Mouse (Mus musculus) intestine, postnatal 0 days (tissue): ENCODE data around the gene Tprgl. TPM values are rescaled to one million over a fixed set of nuclear protein-coding genes. Genes with fewer than 3 reads are reported as not detected.

ENCODE experiments used
- ATAC-seq: fragments of 200-750 bp; cut with Nextera tagmentation; 2 replicates; pipeline ENCODE4 v1.8.0; 2017; ENCODE audit warnings: mild to moderate bottlenecking, moderate TSS enrichment, moderate library complexity
- H3K27ac ChIP-seq: fragments of 300-500 bp; sonication (generic); 2 replicates; pipeline ENCODE4 v1.5.1; 2014; ENCODE audit warnings: mild to moderate bottlenecking, low read depth, low read length, moderate library complexity
- H3K27me3 ChIP-seq: fragments of 300-500 bp; sonication (generic); replicated peaks from 2 replicates; pipeline ENCODE4 v1.6.1; 2014; ENCODE audit warnings: low read length, mixed read lengths; ENCODE audit not compliant: control insufficient read depth, insufficient read depth
- H3K36me3 ChIP-seq: fragments of 300-500 bp; sonication (generic); 2 replicates; pipeline ENCODE4 v1.6.1; 2014; ENCODE audit warnings: mild to moderate bottlenecking, moderate library complexity; ENCODE audit not compliant: control insufficient read depth, insufficient read depth
- H3K4me1 ChIP-seq: fragments of 300-500 bp; sonication (generic); replicated peaks from 2 replicates; pipeline ENCODE4 v1.6.1; 2014; ENCODE audit warnings: antibody characterized with exemption, low read length, mixed read lengths; ENCODE audit not compliant: control insufficient read depth, insufficient read depth
- H3K4me2 ChIP-seq: fragments of 300-500 bp; sonication (generic); replicated peaks from 2 replicates; pipeline ENCODE4 v1.6.1; 2014; ENCODE audit warnings: low read depth, mild to moderate bottlenecking, moderate library complexity
- H3K4me3 ChIP-seq: fragments of 300-500 bp; sonication (generic); 2 replicates; pipeline ENCODE4 v1.5.1; 2014; ENCODE audit warnings: low read depth, low read length
- H3K9ac ChIP-seq: fragments of 300-500 bp; sonication (generic); 2 replicates; pipeline ENCODE4 v1.6.1; 2014; ENCODE audit warnings: mild to moderate bottlenecking, low read depth, low read length
- H3K9me3 ChIP-seq: fragments of 300-500 bp; sonication (generic); 2 replicates; pipeline ENCODE4 v1.6.1; 2016; ENCODE audit warnings: mixed run types; ENCODE audit not compliant: control insufficient read depth
- CTCF ChIP-seq: sonication (generic); IDR thresholded peaks from 2 replicates; pipeline ENCODE4 v1.5.1; 2016; ENCODE audit warnings: low read depth, mild to moderate bottlenecking, control low read depth, antibody characterized with exemption, moderate library complexity
- WGBS: fragments of 180-500 bp; shearing (Covaris S2); extraction: QIAGEN DNeasy Blood & Tissue Kit; methylation state at CpG from one replicate; pipeline ENCODE4 v1.1.7; 2014; 5-methylcytosine and 5-hydroxymethylcytosine counted together
- polyA plus RNA-seq: library from polyadenylated mRNA; unstranded; fragments of >200 nt; fragmentation: Nextera tagmentation; extraction: Ambion mirVana; gene quantifications from 2 replicates; pipeline ENCODE4 v1.2.1, GENCODE M21; 2015

Tprgl gene
- 90.3 and 95.4 TPM in 2 replicates for polyA plus RNA-seq

DNA sequence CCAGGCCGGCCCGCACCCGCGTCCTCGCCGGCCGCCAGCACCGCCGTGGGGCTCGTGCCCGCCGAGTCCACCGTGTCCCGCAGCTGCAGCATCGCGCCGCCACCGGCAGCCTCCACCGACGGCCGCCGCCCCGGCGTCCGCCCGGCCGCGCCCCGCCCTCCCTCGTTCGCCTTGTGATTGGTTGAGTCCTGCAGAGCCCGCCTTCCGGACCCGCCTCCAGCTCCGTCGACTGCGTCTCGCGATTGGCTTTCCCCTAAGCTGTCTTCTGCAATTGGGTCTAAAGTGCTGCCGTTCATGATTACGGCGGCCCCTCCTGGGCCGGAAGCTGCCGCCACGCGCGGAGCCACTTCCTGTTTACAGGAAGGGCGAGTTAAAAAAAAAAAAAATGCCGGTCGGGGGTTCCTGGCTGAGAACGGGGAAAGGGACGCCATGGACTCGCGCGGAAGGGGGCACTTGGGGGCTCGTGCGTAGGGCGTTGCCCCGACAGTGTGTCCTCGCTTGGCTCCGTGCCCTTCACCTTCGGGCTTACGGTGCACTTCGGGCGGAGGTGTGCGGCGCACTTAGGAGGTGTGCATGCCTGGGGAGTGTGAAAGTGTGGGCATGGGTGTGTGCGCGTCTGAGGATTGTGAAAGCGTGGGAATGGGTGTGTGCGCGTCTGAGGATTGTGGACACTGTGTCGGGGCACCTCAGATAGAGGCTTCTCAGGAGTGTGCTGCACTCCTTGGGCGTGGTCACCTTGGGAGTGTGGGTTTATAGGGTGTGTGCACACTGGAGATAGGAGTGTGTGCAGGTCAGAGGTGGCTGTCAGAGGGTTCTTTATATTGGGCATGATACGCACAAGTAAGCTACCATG, at the start of gene Tprgl:
TSS of gene Tprgl (minus strand) at position 129 of the 853 bp plus-strand sequence.
- TF ChIP-seq CTCF: no peak
- H3K4me2 ChIP-seq: peak within 1 kb of the TSS; percentile 94

GRCm38 (mm10) chr4:154209825-154210224, 49.4 kb upstream of the Tprgl start:
- no peak overlapping the region for H3K9ac ChIP-seq
- H3K4me1 ChIP-seq: no peaks in the 10 kb centered on the region
- 0 out of 2 replicates have a peak, but pooled peaks cover 5% of the 10 kb centered on the region for H3K27me3 ChIP-seq
- TF ChIP-seq CTCF: no peak
- no peak overlapping the region; the same call in 1 of the 2 replicates for H3K27ac ChIP-seq
- no peaks in the 10 kb centered on the region for H3K36me3 ChIP-seq
- H3K9me3 ChIP-seq: no peaks in the 10 kb centered on the region
- H3K4me2 ChIP-seq: no peak overlapping the region
- WGBS: 25% methylated on average over 3 of the region's 3 CpGs
- no peak for ATAC-seq
- H3K4me3 ChIP-seq: no peak overlapping the region

More for the DNA sequence above, at the start of gene Tprgl:
- Histone ChIP-seq H3K36me3 (peaks cover 29% of the 10 kb centered on the region), H3K9me3 (no peaks in the 10 kb centered on the region), H3K27me3 (no peaks in the 10 kb centered on the region), H3K4me3 (peak within 1 kb of the TSS; percentile 81), H3K27ac (peak within 1 kb of the TSS; percentile 88), H3K4me1 (0 out of 2 replicates have a peak, but pooled peaks cover 2% of the 10 kb centered on the region), H3K9ac (peak within 1 kb of the TSS; percentile 79)
- peak; percentile 96 for ATAC-seq
- under 1% methylated on average over 75 of the region's 75 CpGs for WGBS

DNA sequence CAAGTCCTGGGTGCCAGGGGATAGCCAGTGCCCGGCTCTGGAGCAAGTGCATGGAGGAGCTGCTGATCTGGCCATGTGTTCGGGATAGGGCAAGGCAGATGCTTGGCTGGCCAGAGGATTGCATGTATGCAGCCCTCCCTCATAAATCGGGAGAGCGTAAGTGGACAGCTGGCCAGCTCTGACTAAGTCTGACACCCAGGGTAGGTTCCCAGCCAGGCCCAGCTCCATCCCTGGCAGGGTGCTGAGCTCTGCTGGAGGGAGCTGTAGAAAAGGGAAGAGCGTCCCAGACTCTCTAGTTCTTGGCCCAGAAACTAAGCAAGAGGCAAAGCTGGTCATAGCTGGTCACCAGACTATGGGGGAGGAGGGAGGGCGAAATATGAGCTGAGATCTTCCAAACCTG, 48.6 kb upstream of the Tprgl start:
- H3K4me1 ChIP-seq: no peaks in the 10 kb centered on the region
- H3K9ac ChIP-seq: no peak overlapping the region
- WGBS: 70% methylated on average over 6 of the region's 6 CpGs
- H3K4me2 ChIP-seq: no peak overlapping the region
- H3K36me3 ChIP-seq: no peaks in the 10 kb centered on the region
- 0 out of 2 replicates have a peak, but pooled peaks cover 5% of the 10 kb centered on the region for H3K27me3 ChIP-seq
- no peak for ATAC-seq
- H3K4me3 ChIP-seq: no peak overlapping the region
- H3K9me3 ChIP-seq: no peaks in the 10 kb centered on the region
- H3K27ac ChIP-seq: no peak overlapping the region
- TF ChIP-seq CTCF: no peak

DNA sequence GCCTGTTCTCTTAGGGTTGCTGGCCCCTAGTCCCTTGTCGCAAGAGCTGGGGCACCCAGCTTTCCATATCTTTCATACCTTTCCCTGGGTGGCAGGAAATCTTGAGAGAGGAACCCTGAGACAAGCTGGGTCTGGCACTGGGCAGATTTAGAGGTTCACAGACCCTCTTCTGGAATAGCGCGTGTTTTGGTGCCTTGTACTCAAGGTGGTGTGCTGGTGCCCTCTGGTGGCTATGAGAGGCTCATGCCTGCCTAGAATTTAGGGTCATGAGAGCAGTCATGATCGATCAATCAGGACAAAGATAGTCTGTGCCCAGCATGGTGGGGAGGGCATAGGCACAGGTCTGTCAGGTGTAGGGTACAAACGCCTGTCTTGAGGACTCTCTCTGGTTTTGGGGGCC, 46.8 kb upstream of the Tprgl start:
- no peak for ATAC-seq
- no peaks in the 10 kb centered on the region for H3K36me3 ChIP-seq
- H3K27ac ChIP-seq: no peak overlapping the region
- H3K4me1 ChIP-seq: no peaks in the 10 kb centered on the region
- 12% methylated on average over 5 of the region's 5 CpGs for WGBS
- no peaks in the 10 kb centered on the region for H3K9me3 ChIP-seq
- no peaks in the 10 kb centered on the region for H3K27me3 ChIP-seq
- H3K4me2 ChIP-seq: no peak overlapping the region
- TF ChIP-seq CTCF: peak; percentile 99
- no peak overlapping the region for H3K9ac ChIP-seq
- no peak overlapping the region for H3K4me3 ChIP-seq

DNA sequence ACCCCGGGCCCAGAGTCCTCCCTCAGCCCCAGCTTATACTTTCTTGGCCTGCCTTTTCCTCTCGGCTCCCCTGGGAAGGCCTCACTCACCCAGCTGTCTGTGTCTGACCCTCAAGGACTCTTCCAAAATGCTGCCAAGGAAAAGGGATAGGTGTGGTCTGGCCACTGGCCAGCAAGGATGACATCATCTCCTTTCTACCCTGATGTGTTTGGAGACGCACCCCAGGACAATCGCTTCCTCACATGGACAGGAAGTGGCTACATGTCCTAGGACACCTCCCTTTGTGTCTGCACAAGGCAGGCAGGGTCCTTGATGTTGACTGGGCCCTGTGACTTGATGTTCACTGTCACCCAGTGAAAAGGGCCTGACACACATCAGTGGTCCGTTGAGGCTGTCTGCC, 44.9 kb upstream of the Tprgl start:
- H3K4me2 ChIP-seq: no peak overlapping the region
- H3K27ac ChIP-seq: no peak overlapping the region
- TF ChIP-seq CTCF: no peak
- no peaks in the 10 kb centered on the region for H3K36me3 ChIP-seq
- H3K27me3 ChIP-seq: no peaks in the 10 kb centered on the region
- 39% methylated on average over 5 of the region's 5 CpGs for WGBS
- ATAC-seq: no peak
- no peaks in the 10 kb centered on the region for H3K4me1 ChIP-seq
- H3K9ac ChIP-seq: no peak overlapping the region
- H3K4me3 ChIP-seq: no peak overlapping the region
- no peaks in the 10 kb centered on the region for H3K9me3 ChIP-seq

DNA sequence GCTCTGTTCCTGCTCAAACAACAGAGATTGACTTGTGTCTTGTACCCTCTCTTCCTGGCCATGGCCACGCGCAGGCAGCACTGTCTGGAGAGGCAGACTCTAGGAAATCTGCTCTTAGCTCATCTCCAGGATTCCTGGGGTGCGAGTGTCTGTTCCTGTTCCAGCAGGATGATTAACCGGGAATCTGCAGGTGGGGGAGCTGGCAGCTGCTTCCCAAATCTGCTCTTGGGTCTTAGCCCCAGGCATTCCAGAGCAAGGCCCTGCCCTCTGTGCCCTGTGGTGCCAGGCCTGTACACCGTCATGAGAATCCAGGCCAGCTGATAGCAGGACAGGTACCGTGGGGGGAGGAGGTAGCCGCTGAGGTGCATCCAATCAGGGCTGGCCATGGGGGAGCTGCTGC, 44.1 kb upstream of the Tprgl start:
- no peak for TF ChIP-seq CTCF
- H3K9ac ChIP-seq: no peak overlapping the region

More for the DNA sequence above, 44.1 kb upstream of the Tprgl start:
- 68% methylated on average over 7 of the region's 7 CpGs for WGBS
- Histone ChIP-seq H3K4me1 (no peaks in the 10 kb centered on the region), H3K9me3 (no peaks in the 10 kb centered on the region), H3K4me2 (no peak overlapping the region), H3K27me3 (no peaks in the 10 kb centered on the region), H3K27ac (no peak overlapping the region), H3K4me3 (no peak overlapping the region), H3K36me3 (no peaks in the 10 kb centered on the region)
- ATAC-seq: no peak
